Mouse (Mus musculus): ENCODE results near the gene Tmem190. TPM values are rescaled to one million over a fixed set of nuclear protein-coding genes. Genes with fewer than 3 reads are reported as not detected.
"Not testable (repeated sequence)": the region's sequence is repeated elsewhere in the genome, so short reads cannot be mapped to it uniquely, and the experiment has no call there.

Gene Tmem190
- total and polyA plus RNA-seq, 2 experiments from 2014 or later, result not detected

DNA sequence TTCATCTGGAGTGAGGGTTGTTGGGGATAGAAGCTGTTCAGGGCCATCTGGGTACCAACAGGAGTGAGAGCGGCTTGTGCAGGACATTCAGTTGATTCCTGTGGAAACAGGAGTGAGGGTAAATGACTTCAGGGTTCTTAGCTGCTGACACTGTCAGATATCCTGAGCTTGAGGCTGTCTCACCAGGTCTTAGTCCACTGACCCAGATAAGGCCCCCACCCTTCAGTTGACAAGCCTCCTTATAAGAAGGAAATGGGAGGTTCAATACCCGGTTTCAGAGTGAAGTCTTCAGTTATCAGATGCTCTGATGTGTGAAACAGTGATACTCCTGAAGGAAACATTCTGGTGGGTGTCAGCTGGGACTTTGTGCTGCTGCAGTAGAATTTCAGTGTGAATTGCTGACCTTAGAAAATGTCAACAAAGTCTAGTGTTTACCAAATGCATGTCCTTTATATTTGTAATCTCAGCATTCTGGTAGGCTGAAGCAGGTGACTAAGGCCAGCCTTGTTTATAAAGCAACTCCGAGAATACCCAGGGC lies 12.0 kb downstream of the Tmem190 start:
- DNase-seq (ENCODE audit: low spot score), result no peak
- H3K4me1 ChIP-seq (ENCODE audit: insufficient read depth, low read length), result peaks cover 3% of the 10 kb centered on the region; the same call in 1 of the 2 replicates
- WGBS, result 89% methylated on average over 3 of the region's 3 CpGs
- ATAC-seq, result no peak
- peaks cover 25% of the 10 kb centered on the region for H3K36me3 ChIP-seq (ENCODE audit: insufficient read depth, low read length)
- H3K9me3 ChIP-seq (ENCODE audit: low read length), result no peaks in the 10 kb centered on the region
- no peaks in the 10 kb centered on the region for H3K27me3 ChIP-seq (ENCODE audit: insufficient read depth, low read length)
- no peak overlapping the region for H3K4me3 ChIP-seq (ENCODE audit: low read length)
- no peak overlapping the region for H3K27ac ChIP-seq
- no peak overlapping the region for H3K4me2 ChIP-seq (ENCODE audit: low read depth, low read length)
- no peak for TF ChIP-seq CTCF (IDR thresholded peaks at IDR 0.05; ENCODE audit: low read depth)
- H3K9ac ChIP-seq (replicated peaks; ENCODE audit: low read length), result no peak overlapping the region

DNA sequence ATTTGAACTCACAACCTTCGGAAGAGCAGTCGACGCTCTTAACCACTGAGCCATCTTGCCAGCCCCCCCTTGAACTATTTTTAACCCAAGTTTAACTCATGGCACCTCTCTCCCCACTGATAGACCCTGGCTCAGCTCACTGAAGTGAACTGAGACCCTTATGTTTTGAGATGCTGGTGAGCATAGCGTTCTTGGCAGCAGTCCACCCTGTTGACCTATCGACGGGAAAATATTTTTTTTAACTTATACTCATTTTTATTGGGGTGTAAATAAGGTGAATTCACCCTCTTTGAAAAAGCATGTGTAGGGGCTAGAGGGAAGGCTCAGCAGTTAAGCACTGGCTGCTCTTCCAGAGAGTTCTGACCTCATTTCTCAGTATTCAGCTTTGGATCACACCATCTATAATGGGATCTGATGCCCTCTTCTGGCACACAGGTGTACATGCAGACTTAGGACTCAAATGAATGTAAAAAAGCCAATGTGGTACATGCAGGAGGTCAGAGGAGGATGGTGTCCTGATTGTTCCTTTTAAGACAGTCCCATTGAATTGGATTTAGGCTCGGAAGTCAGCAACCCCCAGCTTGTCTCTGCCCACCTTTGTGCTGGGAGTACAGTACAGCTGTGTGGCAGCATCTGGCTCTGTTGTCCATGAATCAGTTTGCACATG lies 13.2 kb downstream of the Tmem190 start:
- Histone ChIP-seq H3K9ac (replicated peaks; ENCODE audit: low read length) (no peak overlapping the region), H3K4me3 (ENCODE audit: low read length) (no peak overlapping the region), H3K4me2 (ENCODE audit: low read depth, low read length) (no peak overlapping the region), H3K27me3 (ENCODE audit: insufficient read depth, low read length) (no peaks in the 10 kb centered on the region), H3K36me3 (ENCODE audit: insufficient read depth, low read length) (peaks cover 25% of the 10 kb centered on the region), H3K4me1 (ENCODE audit: insufficient read depth, low read length) (peaks cover 3% of the 10 kb centered on the region; the same call in 1 of the 2 replicates), H3K9me3 (ENCODE audit: low read length) (no peaks in the 10 kb centered on the region), H3K27ac (no peak overlapping the region)
- DNase-seq (ENCODE audit: low spot score) (peak; percentile 63), ATAC-seq (peak; percentile 31; the same call in 1 of the 2 replicates)
- TF ChIP-seq CTCF (IDR thresholded peaks at IDR 0.05; ENCODE audit: low read depth), result peak; percentile 84
- 62% methylated on average over 7 of the region's 7 CpGs for WGBS

DNA sequence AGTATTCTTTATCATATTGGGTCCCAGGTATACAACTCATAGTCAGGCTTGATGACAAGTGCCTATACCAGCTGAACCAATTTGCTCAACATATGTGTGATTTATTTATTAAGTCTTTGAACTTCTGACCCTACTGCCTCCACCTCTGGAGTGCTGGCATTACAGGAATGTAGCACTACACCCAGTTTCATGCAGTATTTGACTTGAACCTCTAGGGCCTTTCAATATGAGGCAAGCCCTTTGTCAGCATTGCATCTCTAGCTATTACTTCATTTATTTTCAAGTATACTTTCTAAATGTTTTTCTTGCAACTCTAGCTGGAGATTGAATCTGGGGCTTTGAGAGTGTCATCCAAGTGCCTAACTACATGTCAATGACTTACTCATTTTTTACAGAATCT lies 19.5 kb downstream of the Tmem190 start:
- no peak overlapping the region for H3K4me2 ChIP-seq (ENCODE audit: low read depth, low read length)
- no peaks in the 10 kb centered on the region for H3K4me1 ChIP-seq (ENCODE audit: insufficient read depth, low read length)
- ATAC-seq (no peak), DNase-seq (ENCODE audit: low spot score) (no peak)
- TF ChIP-seq CTCF (IDR thresholded peaks at IDR 0.05; ENCODE audit: low read depth), result no peak
- H3K27ac ChIP-seq, result no peak overlapping the region
- no peaks in the 10 kb centered on the region for H3K9me3 ChIP-seq (ENCODE audit: low read length)
- H3K9ac ChIP-seq (replicated peaks; ENCODE audit: low read length), result no peak overlapping the region
- peaks cover 14% of the 10 kb centered on the region; the same call in 1 of the 2 replicates for H3K36me3 ChIP-seq (ENCODE audit: insufficient read depth, low read length)
- H3K4me3 ChIP-seq (ENCODE audit: low read length), result no peak overlapping the region
- no peaks in the 10 kb centered on the region for H3K27me3 ChIP-seq (ENCODE audit: insufficient read depth, low read length)

DNA sequence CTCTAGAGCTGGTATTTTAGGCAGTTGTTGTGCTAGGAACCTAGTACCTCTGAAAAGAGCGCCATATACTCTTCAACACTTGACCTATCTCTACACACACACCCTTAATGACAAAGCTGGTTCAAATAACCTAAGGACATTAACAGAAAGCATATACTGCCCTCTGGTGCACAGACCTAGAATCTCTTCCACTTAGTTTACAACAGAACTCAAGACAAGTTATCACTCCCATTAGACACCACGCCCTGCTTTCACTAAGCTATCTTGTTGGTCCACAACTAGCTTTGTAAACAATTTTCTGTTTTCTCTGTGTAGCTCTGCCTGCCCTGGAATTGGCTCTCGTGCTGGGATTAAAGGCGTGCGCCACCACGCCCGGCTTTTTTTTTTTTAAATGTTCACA lies 24.0 kb downstream of the Tmem190 start:
- ATAC-seq (no peak), DNase-seq (ENCODE audit: low spot score) (peak; percentile 74)
- no peak overlapping the region for H3K9ac ChIP-seq (replicated peaks; ENCODE audit: low read length)
- H3K9me3 ChIP-seq (ENCODE audit: low read length), result no peaks in the 10 kb centered on the region
- 90% methylated on average over 7 of the region's 7 CpGs for WGBS
- H3K4me2 ChIP-seq (ENCODE audit: low read depth, low read length), result no peak overlapping the region
- no peaks in the 10 kb centered on the region for H3K4me1 ChIP-seq (ENCODE audit: insufficient read depth, low read length)
- H3K4me3 ChIP-seq (ENCODE audit: low read length), result no peak overlapping the region
- no peaks in the 10 kb centered on the region for H3K27me3 ChIP-seq (ENCODE audit: insufficient read depth, low read length)
- H3K36me3 ChIP-seq (ENCODE audit: insufficient read depth, low read length), result peaks cover 26% of the 10 kb centered on the region; the same call in 1 of the 2 replicates
- peak; percentile 74 for TF ChIP-seq CTCF (IDR thresholded peaks at IDR 0.05; ENCODE audit: low read depth)
- H3K27ac ChIP-seq, result no peak overlapping the region

DNA sequence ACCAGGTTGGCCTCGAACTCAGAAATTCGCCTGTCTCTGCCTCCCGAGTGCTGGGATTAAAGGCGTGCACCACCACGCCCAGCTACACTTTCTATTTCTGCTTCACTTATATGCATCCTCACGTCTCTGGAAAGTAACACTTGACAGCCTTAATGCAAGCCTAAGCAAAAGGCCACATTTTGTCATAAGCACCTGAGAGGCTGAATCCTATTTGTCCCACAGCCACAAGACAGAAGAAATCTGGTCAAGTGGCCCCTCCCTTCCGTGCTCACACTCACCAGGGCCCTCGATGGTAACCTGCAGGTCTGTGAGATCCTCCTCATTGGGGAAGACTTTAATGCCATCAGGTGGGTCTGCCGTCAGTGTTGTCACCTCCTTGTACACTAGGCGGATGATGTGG lies 28.4 kb downstream of the Tmem190 start:
- Histone ChIP-seq H3K9ac (replicated peaks; ENCODE audit: low read length) (peak overlapping the region; percentile 91), H3K27ac (peak overlapping the region; percentile 95; the same call in 1 of the 2 replicates), H3K4me2 (ENCODE audit: low read depth, low read length) (peak overlapping the region; percentile 85), H3K4me3 (ENCODE audit: low read length) (peak overlapping the region; percentile 99), H3K36me3 (ENCODE audit: insufficient read depth, low read length) (peaks cover 17% of the 10 kb centered on the region; the same call in 1 of the 2 replicates)
- ATAC-seq; DNase-seq (ENCODE audit: low spot score); H3K4me1 ChIP-seq (ENCODE audit: insufficient read depth, low read length); H3K27me3 ChIP-seq (ENCODE audit: insufficient read depth, low read length); H3K9me3 ChIP-seq (ENCODE audit: low read length): not testable (repeated sequence)
- 39% methylated on average over 10 of the region's 10 CpGs for WGBS

DNA sequence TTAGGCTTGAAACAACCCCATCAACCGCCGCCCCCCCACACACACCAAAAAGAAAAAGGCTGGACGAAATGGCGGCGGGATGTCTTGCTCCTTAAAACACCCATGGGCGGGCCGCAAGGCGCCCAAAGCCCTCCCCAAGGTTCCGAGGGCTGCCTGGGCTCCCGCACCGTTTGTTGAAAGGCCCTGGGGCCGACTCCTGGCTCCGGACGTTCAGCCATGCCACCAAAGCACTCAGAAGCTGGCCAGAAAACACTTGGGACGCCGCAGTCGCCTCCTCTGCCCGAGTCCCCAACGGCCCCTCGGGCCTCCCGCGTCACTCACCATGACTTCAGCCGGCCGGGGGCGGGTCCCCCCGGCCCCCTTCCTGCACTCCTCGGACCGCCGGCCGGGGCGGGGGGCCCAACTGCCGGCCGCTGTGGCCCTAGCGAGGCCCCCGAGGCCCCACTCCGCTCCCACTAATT lies 29.1 kb downstream of the Tmem190 start:
- ATAC-seq (no peak), DNase-seq (ENCODE audit: low spot score) (peak; percentile 35)
- Histone ChIP-seq H3K9me3 (ENCODE audit: low read length) (no peaks in the 10 kb centered on the region), H3K36me3 (ENCODE audit: insufficient read depth, low read length) (peaks cover 15% of the 10 kb centered on the region; the same call in 1 of the 2 replicates), H3K27ac (peak overlapping the region; percentile 95), H3K9ac (replicated peaks; ENCODE audit: low read length) (peak overlapping the region; percentile 91), H3K4me3 (ENCODE audit: low read length) (peak overlapping the region; percentile 99), H3K4me1 (ENCODE audit: insufficient read depth, low read length) (peaks cover 5% of the 10 kb centered on the region), H3K4me2 (ENCODE audit: low read depth, low read length) (peak overlapping the region; percentile 85), H3K27me3 (ENCODE audit: insufficient read depth, low read length) (no peaks in the 10 kb centered on the region)
- no peak for TF ChIP-seq CTCF (IDR thresholded peaks at IDR 0.05; ENCODE audit: low read depth)
- under 1% methylated on average over 25 of the region's 36 CpGs for WGBS

Data from hindbrain, postnatal 0 days (tissue).